Mouse (Mus musculus): ENCODE results near the gene Spint2.

Gene Spint2

DNA sequence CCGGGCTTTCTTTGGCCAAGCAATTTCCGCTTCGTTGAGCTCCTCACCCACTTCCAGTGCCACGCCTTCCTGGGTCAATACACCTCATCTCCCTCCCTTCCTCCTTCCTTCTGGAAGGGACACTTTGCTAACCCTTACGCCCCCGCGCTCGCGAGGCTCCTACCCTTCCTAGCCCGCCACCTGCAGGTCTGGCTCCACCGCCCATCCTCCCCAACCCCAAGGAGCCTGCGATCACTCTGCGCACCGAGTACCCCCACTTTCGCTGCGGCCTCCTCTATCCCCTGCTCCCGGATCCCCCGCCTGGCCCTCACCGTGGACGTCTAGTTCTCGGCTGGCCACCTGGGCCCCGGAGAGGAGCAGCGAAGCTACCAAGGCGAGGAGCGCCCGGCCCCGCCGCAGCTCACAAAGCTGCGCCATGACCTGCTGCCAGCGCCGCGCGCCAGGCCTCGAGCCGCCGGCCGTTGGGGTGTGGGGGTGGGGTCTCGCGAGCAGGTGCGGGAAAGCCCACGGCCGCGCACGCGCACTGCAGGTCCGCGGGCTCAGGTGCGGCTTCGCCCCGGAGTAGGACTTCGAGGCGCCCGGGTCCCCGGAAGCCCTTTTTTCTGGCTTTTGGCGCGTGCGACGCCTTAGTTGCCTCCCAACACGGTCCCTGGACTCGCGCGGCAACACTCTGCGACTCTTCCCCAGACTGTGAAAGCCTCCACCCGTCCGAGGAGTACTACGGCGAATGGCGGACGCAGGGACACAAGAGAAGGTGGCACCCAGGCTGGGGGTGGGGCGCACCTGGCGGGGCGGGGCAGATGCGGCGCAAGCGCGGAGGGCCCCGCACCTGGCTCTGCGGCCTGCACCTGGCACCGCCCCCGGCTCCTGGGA, at the start of gene Spint2:
Gene Spint2, minus strand, starts transcription at position 712 of the 873 bp plus-strand sequence.
- DNase-seq (ENCODE audit: low spot score): peak; percentile 89

- DNase-seq (ENCODE audit: low spot score): no peak
Measured at GRCm38 (mm10) chr7:29328984-29329383, 47.3 kb upstream of the Spint2 start.

DNA sequence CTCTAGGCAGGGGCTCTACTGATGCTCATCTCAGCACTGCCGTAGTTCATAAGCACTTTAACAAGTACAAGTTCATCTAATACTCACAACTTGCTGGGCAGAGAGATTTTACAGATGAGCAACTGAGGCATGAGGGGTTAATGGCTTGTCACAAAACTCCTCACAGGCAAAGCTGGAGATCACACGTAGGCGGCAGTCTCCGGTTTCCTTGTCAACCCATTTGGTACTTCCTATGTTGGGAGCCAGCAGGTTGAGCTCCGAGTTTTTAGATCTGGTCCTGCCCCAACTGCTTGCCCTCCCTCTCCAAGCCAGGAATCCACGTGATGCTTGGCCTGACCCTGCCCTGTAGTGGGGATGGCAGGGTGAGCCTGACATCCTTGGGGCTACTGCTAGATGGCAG, 45.4 kb upstream of the Spint2 start:
- no peak for DNase-seq (ENCODE audit: low spot score)

DNA sequence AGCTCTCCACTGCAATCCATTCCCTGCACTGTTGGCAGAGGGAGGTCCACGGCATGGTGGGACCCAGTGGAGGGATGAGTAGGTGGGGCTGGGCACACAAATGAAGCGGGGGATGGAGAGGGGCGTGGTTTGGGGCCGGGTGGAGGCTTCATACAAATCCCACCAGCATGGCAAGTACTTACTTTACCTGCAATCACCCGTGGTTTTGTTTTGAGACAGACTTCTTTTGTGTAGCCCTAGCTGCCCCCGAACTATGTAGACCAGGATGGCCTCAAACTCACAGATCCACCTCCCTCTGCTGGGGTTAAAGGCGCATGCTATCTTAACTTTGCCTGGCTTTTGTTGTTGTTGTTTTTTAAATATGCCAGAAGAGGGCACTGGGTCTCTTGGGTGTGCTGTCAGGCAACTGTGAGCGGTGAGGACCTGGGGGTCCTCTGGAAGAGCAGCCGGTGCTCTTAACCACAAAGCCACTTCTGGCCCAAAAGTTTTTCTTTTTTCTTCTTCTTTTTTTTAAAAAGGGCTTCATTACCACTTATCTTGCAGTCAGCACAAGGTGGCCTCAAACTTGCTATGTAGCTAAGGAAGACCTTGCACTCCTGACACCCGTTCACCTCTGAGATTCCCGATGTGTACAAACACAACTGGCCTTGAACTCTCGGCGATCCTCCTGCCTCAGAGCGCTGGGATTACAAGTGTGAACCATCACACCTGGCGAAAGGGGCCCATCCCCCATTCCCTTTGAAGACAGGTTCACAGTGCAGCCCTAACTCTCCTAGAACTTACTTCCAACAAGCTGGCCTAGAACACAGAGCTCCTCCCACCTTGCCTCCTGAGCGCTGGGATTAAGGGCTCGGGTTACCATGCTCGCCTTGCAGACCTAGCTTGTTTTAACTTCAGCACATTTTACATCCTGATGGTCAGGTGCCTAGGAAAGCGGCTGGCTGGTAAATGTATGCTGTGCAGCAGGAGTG, 37.9 kb upstream of the Spint2 start:
- DNase-seq (ENCODE audit: low spot score): no peak

GRCm38 (mm10) chr7:29318115-29318911, 36.6 kb upstream of the Spint2 start:
- peak; percentile 81 for DNase-seq (ENCODE audit: low spot score)

DNA sequence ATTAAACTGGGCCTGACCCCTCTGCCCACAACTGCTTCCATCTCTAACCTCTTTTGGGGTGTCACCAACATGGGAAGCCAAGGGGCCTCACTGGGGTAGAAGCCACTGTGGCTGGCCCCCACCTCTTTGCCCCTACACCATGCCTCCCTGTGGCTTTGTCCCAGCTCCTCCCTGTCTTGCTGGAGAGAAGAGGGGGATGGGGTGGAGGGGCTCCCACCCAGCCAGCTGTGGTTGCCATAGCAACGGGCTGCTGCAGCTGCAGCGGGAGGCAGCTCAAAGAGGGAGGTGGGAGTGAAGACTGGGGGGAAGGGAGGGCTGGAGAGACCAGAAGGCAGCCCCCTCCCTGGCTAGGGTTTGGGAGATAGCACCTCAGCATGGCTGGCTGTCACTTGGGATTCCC, 35.8 kb upstream of the Spint2 start:
- peak; percentile 68 for DNase-seq (ENCODE audit: low spot score)

DNA sequence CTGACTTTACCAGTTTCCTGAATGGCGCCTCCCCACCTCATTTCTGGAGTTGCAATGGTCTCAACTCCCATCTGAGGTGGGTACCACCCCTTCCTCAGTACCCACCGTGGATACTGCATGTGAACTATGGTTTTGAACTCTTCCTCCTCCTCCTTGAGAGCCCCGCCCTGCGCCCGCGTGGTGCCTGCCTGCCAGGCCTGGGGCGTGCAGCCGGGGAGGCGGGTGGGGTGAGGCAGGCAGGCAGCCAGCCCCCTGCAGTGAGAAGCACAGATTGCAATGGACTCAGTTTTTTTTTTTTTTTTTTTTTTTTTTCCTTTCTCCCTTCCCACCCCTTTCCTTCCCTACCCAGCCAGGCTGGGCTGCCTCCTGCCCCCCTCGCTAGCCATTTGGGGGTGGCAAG, 35.3 kb upstream of the Spint2 start:
- no peak for DNase-seq (ENCODE audit: low spot score)

DNA sequence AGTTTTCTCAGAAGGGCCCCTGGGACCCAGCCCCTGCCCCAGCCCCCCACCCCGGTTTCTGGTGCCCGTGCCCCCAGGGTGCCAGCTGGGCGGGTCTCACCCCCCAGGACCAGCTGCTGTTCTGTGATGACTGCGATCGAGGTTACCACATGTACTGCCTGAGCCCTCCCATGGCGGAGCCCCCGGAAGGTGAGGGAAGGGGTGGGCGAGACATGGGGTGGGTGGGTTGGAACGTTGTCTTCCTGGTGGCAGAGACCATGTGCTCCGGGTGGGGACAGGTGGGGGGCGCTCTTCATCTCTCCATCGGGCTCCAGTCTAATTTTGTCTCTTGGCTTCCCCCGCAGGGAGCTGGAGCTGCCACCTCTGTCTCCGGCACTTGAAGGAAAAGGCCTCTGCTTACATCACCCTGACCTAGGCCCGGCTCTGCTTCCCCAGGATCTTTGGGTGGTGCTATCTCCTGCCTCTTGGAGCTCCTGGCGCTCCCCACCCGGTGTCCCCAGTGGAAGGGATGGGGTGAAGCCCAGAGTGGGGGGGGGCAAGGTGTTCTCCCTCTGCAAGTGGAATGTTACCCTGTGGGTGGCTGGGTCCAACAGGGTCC, 34.5 kb upstream of the Spint2 start:
- DNase-seq (ENCODE audit: low spot score): no peak

DNA sequence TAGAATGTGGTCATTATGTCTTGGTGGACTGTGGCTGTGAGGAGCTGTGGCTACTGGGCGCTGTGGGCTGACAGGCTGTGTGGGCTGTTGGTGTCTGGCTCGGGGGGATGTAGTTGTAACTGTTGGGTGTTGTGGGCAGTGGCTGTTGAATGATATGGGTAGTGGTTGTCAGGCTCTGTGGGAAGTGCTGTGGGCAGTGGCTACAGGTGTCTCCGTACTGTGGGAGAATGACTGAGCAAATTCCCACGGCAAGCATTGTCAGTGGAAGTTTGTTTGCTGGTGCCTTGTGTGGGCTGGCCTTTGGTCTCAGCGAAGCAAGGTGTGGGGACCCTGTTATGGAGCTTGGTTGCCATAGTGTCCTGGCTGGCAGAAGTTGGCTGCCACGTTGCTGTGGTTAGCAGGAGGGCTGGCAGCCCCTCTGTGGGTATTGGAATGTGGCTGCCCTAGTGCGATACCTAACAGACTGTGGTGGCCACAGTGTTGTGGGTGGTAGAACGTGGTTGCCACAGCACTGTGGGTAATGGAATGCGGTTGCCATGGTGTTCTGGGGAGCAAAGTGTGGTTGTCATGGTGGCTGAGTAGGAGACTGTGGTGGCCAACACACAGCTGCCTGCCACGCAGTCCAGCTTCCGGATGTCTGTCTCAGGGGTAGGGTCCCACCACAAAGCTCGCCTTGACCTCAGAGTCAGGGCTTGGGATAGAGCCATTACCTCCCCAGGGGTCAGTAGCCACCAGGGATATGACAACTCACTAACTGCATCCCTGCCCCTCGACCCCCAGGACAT, 33.3 kb upstream of the Spint2 start:
- DNase-seq (ENCODE audit: low spot score): no peak

GRCm38 (mm10) chr7:29313572-29314261, 32.0 kb upstream of the Spint2 start:
- no peak for DNase-seq (ENCODE audit: low spot score)

- DNase-seq (ENCODE audit: low spot score): no peak
Measured at GRCm38 (mm10) chr7:29313051-29313450, 31.3 kb upstream of the Spint2 start.

- no peak for DNase-seq (ENCODE audit: low spot score)
Measured at GRCm38 (mm10) chr7:29309749-29310148, 28.0 kb upstream of the Spint2 start.

- DNase-seq (ENCODE audit: low spot score): peak; percentile 75
Measured at GRCm38 (mm10) chr7:29309221-29309721, 27.6 kb upstream of the Spint2 start.

DNA sequence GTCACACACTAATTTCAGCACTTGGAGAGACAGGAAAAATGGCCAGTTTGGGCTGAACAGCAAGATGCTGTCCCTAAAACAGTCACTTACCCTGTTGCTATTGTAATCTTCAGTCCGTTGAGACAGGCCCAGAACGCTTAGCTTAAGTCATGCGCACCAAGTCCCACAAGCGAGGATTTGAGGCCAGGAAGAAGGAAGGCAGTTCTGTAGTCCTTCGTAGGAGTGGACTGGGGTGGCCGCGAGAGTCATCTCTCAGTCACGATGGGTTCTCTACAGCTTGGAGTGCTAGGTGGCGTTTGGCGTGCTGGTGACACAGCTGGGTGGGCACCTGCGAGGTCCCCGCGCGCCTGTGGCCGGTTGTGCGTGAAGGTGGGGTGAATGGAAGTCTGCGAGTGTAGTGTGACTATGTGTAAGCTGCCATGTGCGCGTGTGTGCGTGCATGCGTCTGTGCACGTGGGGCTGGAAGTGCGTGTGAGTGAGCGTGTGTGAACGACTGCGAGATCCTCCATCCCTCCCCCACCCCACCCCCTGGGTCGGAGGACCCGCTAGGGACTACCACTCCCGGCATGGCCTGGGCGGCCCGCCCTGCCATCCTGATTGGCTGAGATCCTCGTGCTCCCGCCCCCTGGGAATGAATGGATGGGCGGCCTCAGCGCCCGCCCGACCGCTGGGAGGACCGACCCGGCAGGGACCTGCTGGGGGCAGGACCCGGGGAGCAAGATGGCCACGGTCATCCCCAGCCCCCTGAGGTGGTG, 25.8 kb upstream of the Spint2 start:
- DNase-seq (ENCODE audit: low spot score): peak; percentile 93

DNA sequence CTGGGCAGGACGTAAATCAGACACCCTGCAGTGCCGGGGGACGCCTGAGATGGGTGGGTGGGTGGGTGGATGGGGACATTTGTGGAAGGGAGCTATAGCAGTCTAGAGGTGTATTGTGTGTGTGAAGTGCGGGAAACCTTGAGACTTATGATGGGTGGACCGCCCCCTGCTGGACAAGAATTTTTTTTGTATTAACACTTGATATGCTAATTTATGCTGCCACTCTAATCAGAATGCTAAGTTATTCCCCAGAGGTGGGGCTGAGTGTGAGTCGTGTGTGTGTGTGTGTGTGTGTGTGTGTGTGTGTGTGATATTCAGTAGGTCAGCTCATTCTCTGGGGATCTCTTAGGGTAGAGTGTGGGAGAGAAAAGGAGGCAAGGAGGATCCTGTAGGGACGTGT, 24.9 kb upstream of the Spint2 start:
- DNase-seq (ENCODE audit: low spot score): no peak

DNA sequence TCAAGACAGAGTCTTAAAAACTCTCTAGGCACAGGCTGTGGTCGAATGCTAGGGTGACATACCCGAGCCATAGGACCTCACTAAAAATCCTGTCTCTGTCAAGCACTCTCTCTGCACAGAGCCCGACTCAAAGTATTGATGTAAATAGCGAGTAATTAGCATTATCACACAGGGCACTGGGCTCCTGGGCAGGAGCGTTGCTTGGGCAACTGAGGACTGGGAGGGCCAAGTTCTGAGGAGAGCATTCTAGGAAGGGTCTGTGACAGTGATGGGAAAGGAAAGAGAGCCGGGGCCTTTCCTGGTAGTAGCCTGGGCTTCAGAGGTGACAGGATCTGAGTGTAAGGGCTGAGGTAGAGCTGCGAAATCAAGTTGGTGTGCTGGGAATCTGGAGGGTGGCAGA, 24.4 kb upstream of the Spint2 start:
- no peak for DNase-seq (ENCODE audit: low spot score)

DNA sequence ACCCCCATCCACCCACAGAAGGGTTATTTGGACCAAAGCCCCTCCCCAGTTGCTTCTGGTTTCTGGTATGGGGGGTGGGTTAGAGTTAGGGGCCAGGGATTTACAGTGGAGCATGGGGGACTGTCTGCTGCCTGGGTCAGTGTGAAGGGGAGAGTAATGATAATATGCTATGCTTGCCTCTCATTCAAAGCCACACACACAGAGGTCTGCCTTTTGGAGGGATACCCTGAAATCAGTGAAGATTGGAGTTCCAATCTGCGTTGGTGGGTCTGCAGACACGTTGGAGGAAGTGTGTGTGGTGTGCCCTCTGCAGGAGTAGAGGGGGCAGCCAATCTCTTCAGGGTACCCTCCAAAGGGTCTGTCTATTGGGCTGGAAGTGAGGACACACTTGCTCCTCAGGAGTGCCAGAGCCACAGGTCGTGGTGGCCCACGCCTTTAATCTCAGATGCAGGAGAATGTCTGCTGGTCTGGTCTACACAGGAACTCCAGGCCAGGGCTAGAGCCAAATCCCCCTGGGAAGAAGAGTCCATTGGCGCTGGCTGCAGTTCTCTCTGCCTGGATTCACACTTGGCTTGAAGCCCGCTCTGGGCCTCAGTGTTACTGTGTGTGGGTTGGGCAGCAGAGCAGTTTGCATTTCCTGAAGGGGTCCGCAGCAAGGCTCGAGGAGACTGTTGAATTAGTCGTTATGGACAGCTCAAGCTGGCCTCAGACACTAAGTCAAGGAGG, 23.7 kb upstream of the Spint2 start:
- no peak for DNase-seq (ENCODE audit: low spot score)

- DNase-seq (ENCODE audit: low spot score): peak; percentile 36
Measured at GRCm38 (mm10) chr7:29304463-29305262, 23.0 kb upstream of the Spint2 start.

Measured in testis, postnatal 14 days (tissue).